Mouse (Mus musculus) heart, adult 2 months (tissue): ENCODE measurements around the gene Eif4h.

Experiments
- CTCF ChIP-seq: fragments of 200-600 bp; IDR thresholded peaks from 2 replicates; pipeline ENCODE4 v1.8.1; 2022; ENCODE audit warnings: antibody characterized with exemption, mild to moderate bottlenecking, moderate library complexity
- EP300 ChIP-seq: fragments of 200-500 bp; IDR thresholded peaks from 2 replicates; pipeline ENCODE4 v1.6.1; 2011; ENCODE audit warnings: low read depth, low read length, control low read depth; ENCODE audit not compliant: insufficient read depth

GRCm38 (mm10) chr5:134672611-134673010 lies 33.3 kb upstream of the Eif4h start:
- TF ChIP-seq CTCF (no peak), EP300 (no peak)
